Mouse (Mus musculus): ENCODE measurements at regions not wholly inside any gene's neighbourhood (a gene's known extent, or its start where the extent isn't known, plus 50 kb on each side); places are given as distances from the start of the nearest gene placed in this dataset.

DNA sequence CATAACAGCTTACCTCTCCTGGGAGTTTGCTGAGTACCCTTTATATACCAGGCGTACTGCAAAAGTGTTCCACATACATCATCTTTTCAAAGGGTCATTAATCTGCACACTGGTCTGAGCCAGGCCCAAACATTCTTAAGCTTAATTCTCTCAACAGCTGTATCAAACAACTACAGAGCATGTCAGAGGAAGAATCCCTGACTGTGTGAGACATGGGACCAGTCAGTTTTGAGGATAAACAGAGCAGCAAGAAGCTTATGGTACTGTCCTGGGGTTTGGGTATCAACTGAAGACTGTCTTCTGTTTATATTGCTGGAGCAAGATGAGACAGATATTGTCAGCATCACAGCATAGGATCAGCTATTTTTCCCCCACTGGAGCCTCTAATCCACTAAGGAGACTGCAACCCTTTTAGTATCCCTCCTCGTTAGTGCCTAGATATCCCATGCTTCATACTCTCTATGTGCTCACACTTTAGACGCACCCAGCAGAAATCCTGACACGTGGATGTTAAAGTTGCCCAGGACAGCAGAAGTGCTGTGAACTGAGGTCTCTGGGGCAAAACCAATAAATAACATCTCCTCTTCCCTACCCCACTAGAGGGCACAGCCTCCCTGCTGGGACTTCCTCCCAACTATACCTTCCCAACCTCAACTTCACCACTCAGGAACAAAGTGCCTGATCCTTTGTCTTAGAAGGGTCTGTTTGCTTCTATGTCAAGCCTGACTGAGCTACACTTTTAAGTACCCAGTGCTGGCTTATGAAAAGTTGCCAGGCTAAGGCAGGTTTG, 271.6 kb downstream of the Gm826 start:
- no peak for DNase-seq

DNA sequence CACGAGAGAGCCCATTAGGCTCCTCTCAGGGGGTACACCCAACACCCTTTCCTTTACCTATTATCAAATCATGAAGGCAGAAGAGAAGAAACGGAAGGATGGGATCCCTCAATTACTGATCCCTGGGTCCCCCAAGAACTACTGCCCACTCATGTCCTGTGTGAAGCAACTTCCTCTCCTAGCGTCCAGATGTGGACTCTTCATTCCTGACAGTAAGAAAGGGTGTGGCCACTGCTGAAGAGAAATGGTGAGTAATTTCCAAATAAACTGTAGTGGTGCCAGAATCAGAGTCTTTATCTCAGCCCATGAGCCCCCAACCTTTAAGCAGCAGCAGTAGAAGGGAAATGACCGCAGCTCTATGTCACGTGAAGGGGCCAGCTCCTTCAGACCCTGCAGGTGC, 273.9 kb downstream of the Gm826 start:
- DNase-seq: no peak

DNA sequence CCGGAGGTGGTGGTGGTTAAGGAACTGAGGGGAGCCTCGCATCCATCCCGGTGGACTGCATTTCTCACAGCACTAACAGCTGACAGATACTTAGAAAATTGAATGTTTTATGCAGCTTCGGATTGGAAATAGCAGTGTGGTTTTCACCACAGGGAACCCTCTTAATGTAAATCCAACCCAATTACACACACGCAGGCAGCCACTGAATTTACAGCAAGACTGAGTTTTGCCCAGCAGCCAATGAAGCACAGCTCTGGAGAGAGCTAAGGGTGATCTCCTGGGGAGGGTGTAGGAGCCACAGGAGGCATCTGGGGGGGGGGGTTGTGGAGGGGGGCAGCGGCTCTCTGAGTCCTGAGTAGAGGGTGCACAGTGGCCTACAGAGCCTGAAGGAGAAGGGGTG, 276.8 kb downstream of the Gm826 start:
- DNase-seq: no peak

DNA sequence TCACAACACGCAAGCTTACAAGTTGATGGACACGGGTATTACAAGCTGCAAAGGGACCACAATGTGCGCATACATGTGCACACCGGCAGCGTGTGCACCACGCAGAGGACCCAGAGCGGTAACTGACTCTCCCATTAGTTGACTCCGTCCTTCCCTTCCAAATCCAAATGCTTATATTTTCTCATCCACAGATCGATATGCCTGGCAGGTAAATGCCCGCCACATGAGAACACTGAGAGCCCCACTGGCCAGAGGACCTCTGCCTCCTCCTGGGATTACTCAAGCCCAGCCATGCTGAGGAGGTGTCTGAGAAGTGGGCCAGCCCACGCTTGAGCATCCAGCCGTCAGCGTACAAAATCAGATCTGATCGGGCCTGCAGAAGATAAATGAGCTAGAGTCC, 279.6 kb downstream of the Gm826 start:
- DNase-seq: no peak

DNA sequence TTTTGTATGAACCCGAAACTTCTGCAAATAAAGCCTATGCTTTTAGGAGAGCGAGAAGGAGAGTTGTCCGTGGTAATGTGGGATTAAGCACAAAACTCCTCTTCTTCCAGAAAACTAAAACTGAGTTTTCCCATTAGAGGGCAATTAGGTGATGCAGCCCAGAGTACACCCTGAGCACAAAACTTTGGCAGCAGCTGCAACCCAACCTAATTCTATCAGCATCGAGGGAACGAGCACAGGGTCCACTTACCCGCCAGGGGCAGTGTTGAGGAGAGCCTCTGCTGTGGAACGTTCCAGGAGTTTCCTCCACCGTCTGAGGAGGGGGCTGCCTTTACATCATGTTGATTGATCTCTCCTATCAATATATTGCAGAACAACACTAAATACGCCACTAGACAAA, 285.7 kb downstream of the Gm826 start:
- DNase-seq: no peak

DNA sequence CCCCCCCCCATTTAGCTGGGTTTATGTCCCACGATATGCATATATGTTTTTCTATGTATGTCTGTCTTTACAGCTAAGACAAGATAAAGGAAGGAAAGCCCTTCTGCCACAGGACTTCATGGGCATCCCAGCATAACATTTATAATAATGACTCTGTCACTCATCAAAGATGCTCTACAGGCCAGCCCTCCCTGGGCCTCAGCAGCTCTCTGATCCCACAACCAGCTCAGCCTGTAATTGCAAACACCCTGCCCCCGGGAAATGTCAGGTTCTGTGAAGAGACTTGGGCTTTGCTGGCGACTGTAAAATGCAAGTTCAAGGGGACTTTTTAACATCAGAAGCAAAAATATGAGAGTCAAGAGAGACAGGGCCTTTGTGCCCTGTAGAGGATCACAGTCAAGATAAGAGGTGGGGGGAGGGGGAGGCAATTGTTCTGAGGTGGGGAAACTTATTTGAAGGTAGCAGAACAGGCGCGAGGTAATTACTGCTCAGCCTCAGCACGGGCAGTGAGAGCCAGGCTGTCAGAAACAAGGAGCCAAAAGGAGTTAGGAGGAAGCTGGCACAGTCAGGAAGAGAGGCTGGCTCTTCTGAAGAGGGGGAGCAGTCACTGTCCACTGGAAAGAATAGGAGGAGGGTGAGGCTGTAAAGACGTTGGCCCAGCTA, 286.9 kb downstream of the Gm826 start:
- DNase-seq: no peak

DNA sequence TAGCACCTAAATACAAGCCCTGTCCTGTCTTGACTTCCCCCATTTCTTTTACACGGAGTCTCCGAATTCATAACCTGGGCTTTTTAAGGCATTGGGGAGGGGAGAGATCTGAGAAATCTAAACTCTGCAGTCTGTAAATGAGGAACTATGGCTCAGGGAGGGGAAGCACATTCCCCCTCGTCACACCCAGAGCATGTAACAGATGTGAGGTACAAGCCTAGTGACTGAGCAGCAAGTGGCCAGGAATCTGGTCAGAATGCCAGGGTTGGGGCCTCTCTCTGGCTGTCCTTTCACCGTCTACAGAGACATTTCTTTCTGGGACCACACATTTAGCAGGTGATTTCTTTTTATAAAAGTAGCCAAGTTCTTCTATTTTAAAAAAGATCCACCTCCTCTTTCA, 289.4 kb downstream of the Gm826 start:
- no peak for DNase-seq

DNA sequence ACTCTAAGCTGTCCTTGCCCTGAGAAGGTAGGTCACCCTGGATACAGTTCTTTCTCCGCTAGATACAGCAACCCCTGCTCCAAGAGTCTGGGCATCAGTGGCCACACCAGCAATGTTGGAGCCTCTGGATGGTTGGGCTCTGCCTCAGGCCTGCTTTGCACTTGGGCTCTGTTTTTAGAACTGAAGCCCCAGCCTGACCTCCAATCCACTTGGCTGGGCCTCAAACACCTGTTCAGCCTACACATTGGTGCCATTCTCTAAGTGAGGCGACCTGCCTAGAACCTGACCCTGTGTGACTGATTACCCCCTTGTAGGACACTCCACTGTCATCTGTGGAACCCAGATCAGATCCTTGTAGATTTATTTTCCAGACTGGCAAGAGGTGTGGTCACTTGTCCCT, 289.8 kb downstream of the Gm826 start:
- no peak for DNase-seq

DNA sequence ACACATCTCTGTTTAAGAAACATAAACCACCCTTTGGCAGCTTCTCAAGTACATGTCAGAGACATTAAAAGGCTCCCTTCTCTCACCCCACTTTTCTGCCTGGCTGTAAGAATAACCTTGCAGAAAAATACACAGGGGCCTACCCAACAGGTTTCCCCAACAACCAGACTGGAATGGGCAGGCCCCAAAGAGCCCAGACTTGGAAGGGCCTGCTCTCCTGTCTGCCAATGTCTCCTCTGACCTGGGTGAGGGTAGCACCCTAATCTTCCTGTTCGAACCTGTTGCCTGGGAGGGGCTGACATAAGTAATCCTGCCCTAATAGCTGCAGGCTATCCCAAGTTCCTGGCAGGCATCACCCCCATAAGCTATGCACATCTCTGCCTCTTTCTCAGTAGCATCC, 304.5 kb downstream of the Gm826 start:
- no peak for DNase-seq

DNA sequence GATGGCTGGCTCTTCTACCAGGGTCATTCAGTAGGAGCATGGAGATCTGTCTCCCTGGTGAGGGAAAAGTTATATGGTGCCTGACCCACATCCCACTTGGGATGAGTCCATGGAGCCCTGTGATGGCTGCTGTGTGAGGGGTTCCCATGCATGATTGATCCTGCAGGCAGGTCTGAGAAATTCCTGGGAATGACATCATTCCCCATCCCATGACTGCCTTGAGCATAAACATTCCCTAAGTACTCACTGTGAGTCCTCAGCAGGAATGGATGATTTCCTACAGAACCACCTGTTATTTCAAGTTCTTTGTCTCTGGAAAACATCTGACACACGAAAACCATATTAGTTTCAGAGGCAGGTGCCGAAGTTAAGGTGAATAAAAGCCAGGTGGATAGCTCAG, 305.5 kb downstream of the Gm826 start:
- no peak for DNase-seq

DNA sequence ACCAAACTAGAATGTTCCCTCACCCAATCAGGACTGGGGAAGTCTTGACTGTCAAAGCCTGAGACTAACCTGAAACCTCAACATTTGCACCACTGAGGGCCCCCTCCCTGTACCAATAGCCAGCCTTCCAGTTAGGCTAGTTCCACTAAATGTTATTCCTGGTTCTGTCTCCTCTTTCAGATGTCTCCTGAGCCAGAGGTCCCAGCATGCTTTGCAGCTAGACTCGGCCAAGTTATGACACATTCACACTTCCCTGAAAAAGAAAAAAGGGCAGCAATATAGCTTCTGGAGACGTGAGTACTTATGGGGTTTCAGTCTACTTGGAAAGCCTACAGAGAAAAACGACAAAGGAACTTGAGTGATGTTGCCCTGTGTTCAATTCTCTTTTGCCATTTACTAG, 308.1 kb downstream of the Gm826 start:
- DNase-seq: no peak

DNA sequence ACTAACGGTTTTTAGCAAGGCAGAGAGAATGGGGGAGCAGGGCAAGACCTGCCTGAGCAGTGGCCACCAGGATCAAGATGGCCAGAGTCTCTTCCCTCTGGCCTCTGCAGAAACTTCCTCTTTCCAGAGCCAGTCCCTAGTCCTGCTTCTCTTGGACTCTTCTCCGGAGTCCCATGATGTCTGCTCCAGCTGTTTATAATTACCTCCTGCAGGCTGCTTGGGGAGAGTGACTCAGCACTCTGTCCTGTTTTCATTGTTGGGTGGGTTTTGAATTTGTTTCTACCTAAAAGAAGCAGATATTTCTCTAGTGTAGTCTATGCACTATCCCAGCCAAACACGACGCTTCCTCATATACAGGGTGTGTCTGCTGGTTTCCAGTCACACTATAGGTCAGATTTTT, 312.4 kb downstream of the Gm826 start:
- DNase-seq: no peak

DNA sequence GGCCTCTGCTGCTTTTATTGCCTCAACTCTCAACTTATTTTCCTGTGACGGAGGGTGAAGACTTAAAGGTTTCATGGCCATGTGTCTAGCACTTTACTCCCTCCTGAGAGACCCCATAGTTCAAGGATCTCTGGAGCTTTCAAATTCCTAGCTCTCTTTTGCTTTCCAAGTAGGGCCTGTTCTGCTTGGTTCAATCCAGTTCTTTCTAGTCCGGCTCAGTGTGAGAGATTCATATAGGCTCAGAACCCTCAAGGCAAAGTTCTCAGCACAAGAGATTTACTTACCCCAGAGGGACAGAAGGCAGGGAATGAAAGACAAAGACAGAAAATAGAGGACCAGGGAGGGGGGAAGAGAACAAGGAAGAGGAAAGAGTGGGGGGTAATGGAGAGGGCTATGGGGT, 313.1 kb downstream of the Gm826 start:
- no peak for DNase-seq

DNA sequence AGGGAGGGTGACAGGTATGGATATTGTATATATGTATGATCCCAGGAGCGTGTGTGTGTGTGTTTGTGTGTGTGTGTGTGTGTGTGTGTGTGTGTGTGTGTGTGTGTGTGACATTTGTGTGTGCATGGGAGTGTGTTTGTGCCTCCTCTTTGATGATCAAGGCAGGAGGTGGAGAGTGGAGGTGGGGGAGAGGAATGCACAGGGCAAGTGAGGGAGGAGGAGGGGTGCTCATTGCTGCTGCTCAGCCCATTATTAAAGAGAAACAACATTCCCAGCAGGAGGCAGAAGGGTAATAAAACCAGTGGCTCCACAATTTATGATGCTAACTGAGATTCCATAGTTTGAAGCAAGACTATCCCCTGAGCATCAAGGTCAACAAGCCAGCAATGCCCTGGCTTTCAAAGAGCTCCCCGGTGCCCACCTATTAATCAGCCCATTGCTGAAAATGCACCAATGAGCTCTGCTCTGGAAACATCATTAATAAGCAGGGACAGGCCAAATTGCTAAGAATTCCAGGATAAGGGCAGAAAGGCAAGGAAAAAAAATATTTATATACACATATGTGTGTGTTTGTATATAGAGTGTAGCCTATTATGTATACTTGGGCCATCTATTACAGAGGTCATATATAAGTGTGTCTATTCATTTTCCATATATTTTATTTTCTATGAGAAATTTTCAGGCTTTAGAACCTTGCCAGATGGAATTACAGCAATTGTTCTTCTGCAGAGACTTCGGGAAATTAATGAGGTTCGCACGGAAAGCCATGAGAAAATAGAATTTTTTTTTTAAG, 316.7 kb downstream of the Gm826 start:
- no peak for DNase-seq

DNA sequence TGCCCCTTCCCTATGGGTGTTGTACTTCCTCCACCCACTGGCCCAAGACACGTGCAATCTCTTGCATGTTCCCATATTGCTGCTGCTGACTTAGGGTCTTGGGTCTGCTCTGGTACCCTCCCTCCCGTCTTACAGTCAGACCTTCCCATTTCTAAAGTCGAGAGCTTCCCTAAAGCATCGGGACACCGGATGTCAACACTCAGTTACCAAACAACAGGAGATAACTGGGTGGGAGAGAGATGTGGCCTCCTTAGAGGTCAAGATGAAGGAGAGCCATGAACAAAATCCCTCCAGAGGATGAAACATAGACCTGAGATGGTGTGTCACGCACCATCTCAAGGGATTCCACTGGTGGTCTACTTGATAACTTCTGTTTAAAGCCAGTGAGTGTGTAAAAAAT, 322.5 kb downstream of the Gm826 start:
- DNase-seq: no peak

DNA sequence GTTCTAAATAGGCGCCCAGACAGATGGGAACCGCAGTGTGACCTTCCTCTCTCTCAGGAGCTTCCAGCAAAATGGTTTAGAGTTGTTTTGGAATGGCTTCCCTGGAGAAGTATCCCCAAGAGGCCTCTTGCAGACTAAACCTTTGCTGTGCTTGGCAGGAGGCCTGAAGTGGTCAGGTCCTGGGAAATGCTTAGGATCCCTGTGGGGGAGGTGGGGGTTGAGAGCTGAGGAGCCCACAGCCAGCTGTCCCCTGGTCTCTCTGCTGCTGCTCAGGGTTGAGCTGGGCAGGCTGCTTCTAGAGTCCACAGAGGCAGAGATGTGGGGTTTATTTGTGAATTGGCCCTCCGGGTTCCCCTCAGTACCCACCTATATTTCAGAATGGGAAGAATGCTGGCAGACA, 331.3 kb downstream of the Gm826 start:
- no peak for DNase-seq

DNA sequence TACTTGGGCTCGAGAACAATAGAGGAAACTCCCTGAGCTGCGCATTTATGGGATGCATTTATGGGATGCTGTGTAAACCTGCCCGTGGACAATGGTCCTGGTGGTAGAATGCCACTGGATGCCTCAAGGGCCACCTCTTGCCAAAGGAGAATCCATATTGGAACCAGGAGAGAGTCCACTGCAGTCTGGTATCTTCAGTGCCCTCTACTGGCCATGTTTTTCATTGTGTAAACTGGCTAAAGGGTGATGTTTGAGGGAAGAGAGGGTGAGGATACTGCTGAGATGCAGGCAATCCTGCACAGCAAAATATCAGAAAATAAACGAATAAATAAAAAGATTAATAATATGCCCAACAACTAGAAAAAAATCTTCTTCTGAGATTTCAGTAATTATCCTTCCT, 333.5 kb downstream of the Gm826 start:
- DNase-seq: no peak

DNA sequence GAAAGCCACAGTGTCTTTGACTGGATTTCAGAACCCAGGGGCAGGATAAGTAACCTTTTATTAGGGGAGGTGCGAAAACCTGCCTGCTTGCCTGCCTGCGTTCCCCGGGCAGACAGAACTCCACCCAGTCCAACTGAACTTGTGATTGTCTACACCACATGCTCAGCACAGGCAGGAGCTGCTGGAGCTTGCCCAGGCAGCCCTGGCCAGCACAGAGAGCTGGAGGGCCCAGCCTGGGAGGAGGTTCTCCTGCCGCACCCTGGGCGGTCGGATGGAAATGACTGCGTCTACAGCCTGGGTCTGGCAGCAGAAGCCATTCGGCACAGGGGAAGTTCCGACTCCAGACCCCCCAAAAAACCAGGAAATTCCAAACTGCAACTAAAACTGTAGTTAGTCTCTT, 336.6 kb downstream of the Gm826 start:
- no peak for DNase-seq

DNA sequence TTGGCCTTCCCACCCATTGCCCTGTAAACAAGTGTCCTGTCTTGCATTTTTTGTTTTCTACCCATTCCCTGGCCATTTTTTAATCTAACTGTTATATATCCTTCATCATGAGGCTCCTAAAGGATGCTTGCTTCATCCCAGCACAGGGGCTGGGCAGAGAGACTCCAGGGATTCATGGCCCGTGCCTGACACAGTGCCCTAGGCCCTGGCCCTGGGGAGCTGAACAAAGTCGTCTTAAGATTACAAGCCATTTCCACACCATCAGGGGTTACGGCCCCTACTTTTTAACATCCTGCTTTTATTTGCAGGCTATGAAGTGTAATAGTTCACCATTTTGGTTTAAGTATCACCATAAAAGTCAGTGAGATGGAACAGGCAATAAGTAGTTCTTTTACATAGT, 339.5 kb downstream of the Gm826 start:
- DNase-seq: no peak

DNA sequence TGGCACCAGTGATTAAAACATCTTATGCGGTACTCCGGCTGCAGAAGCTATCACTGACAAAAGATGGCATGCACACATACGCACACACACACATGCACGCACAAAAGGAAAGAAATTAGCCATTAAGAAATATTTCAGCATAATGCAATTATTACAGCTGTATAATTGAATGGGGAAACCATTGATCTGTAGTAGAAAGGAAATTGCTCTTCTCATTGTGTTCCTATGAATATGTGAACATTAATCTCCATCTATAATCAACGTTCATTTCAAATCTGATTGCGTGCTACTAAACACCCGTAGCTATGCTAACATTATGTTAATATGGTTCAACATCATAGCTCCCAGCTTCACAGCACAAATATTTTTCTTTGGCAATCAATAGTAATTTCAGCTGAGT, 347.2 kb downstream of the Gm826 start:
- DNase-seq: no peak

DNA sequence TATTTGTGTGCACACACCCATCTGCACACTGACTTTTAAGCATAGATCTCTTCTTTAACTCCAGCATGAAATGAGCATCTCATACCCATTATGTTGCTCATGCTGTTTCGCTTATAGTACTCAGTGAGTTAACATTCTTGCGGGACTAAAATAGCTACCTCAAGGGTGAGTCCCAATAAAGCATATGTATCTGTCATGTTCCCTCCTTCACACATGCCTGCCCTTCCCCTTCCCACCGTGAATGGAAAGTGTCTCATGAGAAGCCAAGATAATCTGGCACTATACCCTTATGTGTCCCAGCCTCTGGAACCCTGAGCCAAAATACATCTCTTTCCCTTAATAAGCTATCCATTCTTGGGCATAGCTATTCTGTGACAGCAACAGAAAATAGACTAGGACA, 352.3 kb downstream of the Gm826 start:
- DNase-seq: no peak

DNA sequence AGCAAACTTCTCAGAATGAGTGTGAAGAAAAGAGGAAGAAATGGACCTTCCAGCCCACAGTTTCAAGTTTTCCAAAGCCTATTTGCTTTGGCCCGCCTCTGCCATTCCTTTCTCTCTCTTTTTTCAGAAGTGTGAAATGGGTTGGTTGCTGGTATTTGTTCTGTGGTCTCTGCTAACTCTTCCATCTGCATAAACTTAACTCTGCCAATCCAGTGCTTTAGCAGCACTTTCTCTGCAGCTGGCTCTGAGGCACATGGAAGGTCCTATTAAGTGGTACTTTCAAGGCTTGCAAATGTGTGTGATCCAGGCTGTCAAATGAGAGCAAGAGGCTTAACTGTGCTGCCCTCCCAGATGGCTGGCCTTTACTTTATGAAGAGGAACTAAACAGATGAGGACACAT, 383.6 kb downstream of the Gm826 start:
- DNase-seq: no peak

DNA sequence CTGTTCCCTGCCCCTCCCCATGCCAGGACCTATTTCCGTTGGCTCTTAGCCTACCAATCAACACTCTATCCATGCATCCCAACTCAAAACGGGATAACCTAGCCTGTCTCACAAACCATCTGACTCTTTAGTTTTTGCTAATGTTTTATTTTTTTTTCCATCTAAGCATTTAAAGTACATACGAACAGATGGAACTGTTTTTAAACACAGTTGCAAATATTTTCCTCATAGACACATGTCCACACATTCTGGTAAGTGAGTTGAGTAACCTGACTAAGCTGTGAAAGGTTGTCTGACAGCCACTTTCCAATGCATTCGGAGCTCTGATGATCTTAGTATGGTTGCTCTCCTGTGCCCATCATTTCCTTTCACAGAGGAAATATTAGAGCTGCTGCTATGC, 384.9 kb downstream of the Gm826 start:
- DNase-seq: no peak

DNA sequence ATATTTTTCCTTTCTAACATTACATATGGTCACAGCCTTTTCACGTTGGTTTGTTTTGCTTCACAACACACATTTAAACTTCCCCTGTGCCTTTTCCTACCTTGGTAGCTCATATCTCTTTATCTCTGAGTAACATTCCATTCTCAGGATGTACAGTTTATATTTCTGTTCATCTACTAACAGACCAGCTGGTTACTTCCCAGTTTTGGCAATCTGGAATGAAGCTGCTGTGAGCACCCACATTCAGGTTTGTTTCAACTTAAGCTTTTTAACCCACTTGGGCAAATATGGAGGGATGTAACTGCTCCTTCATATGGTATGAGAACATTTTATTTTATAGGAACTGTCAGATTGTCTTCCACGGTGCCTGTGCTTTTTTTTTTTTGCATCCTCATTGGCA, 403.2 kb downstream of the Gm826 start:
- no peak for DNase-seq

All from cerebellum, postnatal 36 days (tissue).